8 mouse cellular contexts compared by ENCODE assay signal in the genomic region with DNA sequence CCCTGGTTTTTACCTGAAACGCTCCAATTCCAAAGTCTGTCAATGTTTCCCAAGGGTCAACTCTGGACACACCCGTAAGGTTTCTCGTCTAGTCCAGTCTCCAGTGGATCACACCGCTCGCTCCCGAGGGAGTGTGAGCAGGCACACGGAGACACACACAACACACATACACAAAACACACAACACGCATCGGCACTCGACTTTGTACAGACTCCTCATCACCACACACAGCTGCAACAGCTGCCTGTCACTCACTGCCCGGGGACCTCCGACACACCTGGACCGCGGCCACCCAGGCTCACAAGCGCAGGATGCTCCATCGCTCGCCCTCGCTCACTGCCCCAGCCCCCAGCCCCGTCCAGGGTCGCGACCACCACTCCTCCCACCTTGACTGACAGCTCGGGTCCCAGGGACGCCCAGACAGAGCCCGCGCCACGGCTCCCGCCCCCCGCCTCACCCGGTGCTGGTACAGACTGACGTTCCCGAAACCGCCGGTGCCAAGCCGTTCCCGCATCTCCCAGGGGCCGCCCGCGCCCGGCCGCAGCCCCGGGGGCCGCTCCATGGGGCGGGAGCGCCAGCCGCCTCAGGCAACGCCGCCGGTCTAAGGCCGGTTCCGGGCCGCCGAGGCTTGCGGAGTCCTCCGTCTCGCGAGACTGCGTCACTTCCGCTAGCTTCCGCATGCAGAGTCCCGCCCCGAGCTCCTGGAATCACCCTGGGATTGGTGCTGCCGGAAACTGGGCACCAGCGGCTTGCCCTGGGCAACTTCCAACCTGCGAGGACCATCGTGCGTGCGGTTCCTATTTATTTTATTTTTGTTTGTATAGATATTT. TPM values are rescaled to one million over a fixed set of nuclear protein-coding genes. Genes with fewer than 3 reads are reported as not detected.
DNase-seq lines count a peak whose midpoint lies in the region; ATAC-seq lines count a peak whose summit lies in the region.

Gene Chuk, minus strand, starts transcription at position 650 of the 830 bp plus-strand sequence.

- H3K27me3 ChIP-seq in hindbrain, embryonic 15.5 days, result no peaks in the 10 kb centered on the region

- peak within 1 kb of the TSS; percentile 97 for H3K9ac ChIP-seq in hindbrain, embryonic 15.5 days

- peak within 1 kb of the TSS; percentile 83 for H3K4me2 ChIP-seq in hindbrain, embryonic 15.5 days

- WGBS in hindbrain, embryonic 15.5 days, result 1% methylated on average over 67 of the region's 67 CpGs

- H3K27ac ChIP-seq in hindbrain, embryonic 15.5 days (replicated peaks), result peak within 1 kb of the TSS; percentile 81

- H3K9me3 ChIP-seq in hindbrain, embryonic 15.5 days, result no peaks in the 10 kb centered on the region

- peak; percentile 99 for ATAC-seq in hindbrain, embryonic 15.5 days (ENCODE audit: low FRiP score, low read depth)

- peaks cover 30% of the 10 kb centered on the region for H3K4me1 ChIP-seq in hindbrain, embryonic 15.5 days (replicated peaks)

- H3K36me3 ChIP-seq in hindbrain, embryonic 15.5 days, result peaks cover 9% of the 10 kb centered on the region; the same call in 1 of the 2 replicates

- DNase-seq in T-cell, adult 2 months (ENCODE audit: low spot score), result peak; percentile 94
- DNase-seq in cerebellum, postnatal 36 days, result peak; percentile 93 to 95
- peak; percentile 91 to 96 for DNase-seq in frontal cortex, postnatal 36 days (ENCODE audit: low spot score in 2 of 2)
- DNase-seq in left cerebral cortex, adult 11 months (ENCODE audit: low spot score), result peak; percentile 88
- DNase-seq in lung, postnatal 4 days, result peak; percentile 97
- DNase-seq in retina, postnatal 7 days (ENCODE audit: low read depth, low spot score), result peak; percentile 95
- DNase-seq in urinary bladder, adult 2 months (ENCODE audit: low spot score), result peak; percentile 93

- peak within 1 kb of the TSS; percentile 99 for H3K4me3 ChIP-seq in hindbrain, embryonic 15.5 days

RNA-seq across cellular contexts. Expression of gene Chuk, which starts in this region (rescaled TPM):
- polyA plus RNA-seq in hindbrain, embryonic 15.5 days (2015; fragmentation: Nextera tagmentation; extraction: Ambion mirVana), result 58.4 and 60.0 TPM in 2 replicates
- polyA plus RNA-seq in urinary bladder, adult 2 months (2012; rRNA removed), result 53.4 and 70.8 TPM in 2 replicates

Comparison
In these comparisons a context has a peak if more than half of its experiments do, and no peak if none do; other contexts are left out.
1. Peak in every context shown above with its lines: DNase-seq, ATAC-seq, H3K4me3 ChIP-seq and H3K27ac ChIP-seq.